Mouse (Mus musculus) regulatory T cell (primary cell): ENCODE data around the gene Cuedc2.

ENCODE experiments used
- in situ Hi-C: fragments of 300-600 bp; cut with MboI, MseI; formaldehyde crosslinking; loops from one replicate; pipeline ENCODE4 v1.15.1; 2025; ENCODE audit warnings: high pct_unique_total_duplicates

The Cuedc2 gene

DNA sequence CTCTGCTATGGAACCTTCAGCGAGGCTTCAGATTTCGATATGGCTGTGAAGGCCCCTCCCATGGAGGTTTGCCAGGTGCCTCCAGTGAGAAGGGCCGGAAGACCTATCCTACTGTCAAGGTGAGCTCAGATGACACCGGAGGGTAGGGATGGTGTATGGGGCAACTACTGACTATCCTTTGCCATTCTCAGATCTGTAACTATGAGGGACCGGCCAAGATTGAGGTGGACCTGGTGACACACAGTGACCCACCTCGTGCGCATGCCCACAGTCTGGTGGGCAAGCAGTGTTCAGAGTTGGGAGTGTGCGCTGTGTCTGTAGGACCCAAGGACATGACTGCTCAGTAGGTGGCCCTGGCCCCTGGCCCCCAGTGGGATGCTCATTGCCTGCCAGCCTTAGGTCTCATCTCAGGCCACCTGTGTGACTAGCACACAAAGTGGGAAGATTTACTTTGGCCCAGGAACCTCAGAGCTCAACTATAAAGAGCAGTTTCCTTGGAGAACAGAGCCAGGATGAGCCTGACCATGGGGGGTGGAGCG lies 31.7 kb downstream of the Cuedc2 start:
- in situ Hi-C loops, result loop anchor here (5.0 kb wide), 1 partner anchor 510 kb away; no protein-coding TSS in a partner anchor

DNA sequence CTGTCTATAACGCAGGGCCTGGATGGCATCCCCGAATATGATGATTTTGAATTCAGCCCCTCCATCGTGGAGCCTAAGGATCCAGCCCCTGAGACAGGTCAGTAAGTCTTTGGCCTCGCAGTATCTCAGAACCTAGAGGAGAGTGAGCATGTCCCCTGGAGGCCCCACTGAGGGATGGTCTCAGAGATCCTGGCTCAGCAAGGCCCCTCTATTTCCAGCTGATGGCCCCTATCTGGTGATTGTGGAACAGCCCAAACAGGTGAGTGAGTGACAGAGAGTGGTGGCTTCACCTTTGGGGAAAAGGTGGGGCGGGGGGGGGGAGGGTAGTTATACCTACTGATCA lies 32.3 kb downstream of the Cuedc2 start:
- in situ Hi-C loops, result loop anchor here (5.0 kb wide), 1 partner anchor 509 kb away; no protein-coding TSS in a partner anchor

DNA sequence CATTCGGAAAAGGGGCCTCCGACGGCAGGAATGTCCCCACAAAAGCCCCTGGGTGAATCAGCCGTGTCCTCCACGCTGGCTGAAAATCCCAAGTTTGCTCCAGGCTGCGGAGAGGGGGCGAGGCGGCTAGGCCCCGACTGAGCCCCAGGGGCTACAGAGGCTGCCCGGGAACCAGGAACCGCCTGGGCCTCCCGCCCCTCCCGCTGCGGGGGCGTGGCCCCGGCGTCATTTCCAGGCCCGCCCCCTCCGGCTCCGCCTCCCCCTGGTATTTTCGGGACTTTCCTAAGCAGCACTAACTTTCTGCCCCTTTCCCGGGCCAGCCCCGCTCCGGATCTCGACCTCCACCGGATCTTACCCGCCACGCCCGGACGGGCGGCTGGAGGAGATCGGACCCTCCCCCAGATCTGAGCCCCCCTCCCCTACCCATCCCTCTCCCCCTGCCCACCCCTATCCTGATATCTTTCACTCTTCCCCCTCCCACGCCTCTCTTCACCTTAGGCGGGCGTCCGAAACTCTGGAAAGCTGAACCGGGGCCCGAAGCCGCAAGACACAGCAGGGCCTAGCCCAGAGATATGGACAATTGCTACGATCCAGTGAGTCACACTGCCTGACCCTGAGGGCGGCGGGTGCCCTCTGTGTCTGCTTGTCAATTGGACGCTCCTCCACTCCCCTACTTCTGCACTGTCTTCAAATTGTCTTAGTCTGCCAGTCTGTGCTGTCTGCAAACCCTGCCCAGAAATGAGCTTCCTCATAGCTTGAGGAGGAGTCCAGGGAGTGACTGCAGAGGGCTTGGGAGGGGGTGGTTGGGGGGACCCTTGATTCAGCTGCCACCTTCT lies 32.9 kb downstream of the Cuedc2 start:
- in situ Hi-C loops, result loop anchor here (5.0 kb wide), 1 partner anchor 508 kb away; no protein-coding TSS in a partner anchor

DNA sequence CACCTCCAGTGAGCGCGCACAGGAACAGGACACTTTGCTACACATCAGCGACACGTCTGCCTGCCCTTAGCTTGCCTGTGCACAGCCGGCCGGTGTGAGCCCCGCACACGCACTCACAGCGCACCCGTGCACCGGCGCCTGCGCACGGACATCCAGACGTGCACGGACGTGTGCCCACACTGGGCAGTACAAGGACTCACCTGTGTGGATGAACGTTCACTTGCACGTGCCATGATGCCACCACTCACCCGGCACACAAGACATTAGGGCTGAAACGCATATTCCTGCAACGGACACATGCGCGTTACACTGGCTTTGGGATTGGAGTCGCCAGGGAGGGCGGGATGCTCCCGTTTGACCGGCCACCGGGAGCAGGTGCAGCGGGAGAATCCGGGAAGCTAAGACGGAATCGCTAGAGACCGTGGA lies 33.6 kb downstream of the Cuedc2 start:
- in situ Hi-C loops, result loop anchor here (5.0 kb wide), 1 partner anchor 508 kb away; no protein-coding TSS in a partner anchor

DNA sequence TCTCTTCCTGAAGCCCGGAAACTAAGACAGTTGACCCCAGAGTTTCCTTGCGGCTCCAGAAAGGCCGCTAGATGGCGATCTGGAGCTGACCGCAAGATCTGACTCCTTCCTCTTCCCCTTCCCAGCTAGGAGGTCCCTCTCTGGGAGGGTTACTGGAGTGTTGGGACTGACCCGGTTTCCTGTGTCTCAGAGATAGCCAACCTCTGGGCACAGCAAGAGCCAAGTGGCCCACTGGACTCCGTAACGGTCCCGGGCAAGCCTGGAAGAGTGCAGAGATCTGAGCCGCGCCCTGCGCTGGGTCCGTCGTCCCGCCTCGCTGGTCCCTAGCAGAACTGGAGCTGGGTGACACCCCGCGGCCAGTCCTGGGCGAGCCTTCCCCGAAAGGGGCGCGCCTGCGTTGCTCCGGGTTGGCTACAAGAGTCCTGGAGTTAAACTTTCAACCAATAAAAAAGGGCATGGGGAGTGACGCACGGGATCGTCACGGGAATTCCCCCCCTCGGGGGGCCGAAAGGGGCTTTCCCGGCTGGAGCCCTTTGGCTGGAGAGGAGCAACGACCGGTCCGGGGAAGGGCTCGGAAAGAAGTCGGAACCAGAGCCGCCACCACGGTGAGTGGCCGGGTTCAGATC lies 34.2 kb downstream of the Cuedc2 start, which contains the start of gene Nfkb2:
TSS of gene Nfkb2 (plus strand) at position 105 of the 626 bp plus-strand sequence.
- in situ Hi-C loops, result no loop called here

DNA sequence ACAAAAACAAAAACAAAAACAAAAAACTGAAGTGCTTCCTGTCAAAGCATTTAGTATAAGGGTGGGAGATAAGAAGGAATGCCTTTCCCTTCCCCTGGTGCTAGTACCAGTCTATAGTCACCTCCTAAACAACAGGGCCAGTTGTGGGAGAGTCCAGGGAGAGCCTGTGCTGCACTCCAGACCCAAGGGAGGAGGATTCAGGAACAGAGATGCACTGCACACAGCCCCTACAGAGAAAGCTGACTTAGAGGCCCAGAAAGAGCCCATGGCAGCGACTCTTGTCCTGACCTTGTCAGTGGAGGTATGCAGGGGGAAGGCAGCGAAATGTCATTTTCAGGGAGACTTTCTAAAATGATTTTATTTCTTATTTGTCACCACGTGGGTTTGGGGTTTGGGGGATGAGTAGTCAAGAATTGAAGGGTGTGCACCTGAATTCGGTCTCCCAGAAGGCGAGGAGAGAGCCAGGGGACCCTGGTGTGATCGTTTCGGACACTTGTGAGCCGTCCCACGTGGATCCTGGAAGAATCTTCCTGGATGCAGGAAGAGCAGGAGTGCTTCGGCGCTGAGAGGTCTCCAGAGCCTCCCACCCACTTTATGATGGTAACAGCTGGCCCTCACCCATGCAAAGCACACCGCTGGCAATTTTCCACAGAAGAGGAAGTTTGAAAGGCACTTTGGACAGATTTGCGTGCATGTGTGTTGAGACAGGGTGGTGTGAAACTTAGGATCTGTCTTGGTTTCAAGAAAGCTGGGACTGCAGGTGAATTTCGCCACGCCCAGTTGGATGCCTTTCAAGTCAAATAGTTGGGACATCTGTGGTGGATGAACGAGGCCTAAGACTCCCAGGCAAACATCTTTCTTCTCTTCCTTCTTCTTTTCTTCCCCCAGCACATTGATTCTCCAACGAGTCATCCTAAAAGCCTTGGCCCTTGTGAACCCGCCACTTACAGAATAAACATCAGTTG lies 35.0 kb downstream of the Cuedc2 start:
- in situ Hi-C loops, result no loop called here

DNA sequence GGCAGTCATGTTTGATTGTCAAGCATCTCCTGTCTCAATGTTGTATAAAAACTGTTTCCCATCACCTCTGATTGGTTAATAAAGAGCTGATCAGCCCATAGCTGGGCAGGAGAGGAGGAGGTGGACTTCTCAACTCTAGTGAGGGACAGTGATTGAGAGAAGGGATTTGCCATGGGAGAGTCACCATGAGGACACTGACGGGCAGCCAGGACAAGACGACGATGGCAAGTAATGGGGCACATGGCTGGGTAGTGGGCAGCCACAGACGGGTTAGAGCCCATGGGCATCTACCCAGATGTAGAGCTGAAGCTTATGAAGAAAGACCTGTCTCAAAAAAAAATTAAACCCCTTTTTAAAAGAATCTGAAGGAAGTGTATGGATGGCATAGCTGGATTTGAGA lies 36.0 kb downstream of the Cuedc2 start:
- in situ Hi-C loops, result no loop called here

DNA sequence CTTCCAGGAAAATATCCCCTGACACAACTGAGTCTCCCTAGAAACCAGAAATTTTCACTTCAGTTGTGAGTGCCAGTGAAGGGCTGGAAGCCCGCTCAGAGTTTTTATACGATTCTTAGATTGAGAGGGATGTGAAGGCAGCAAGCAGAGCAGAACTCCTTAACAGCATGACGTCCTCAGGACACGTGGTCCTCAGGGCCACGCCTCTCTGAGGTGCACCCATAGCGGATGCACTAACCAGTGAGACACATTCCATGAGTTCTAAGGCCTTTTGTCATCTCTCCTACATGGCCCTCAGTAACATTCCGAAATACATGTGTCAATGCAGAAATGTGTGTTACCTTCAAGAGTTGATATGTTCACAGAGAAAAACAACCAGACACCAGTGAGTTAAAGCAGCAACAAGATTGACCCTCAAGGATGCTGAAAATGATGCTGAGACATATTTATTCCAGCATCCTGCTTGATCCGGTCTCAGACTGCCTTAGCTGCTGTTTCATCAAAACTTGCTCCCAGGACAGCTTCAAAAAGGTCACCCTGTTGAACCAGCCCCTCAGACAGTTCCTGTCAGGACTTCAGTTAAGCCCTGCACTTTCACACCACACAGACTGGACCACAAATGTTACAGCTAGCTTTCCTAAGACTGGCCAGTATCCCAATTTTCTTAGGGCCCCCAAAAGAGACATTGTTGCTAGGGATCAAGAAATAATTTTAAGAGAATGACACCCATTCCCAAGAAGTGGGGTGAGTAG lies 38.0 kb downstream of the Cuedc2 start:
- in situ Hi-C loops, result no loop called here

DNA sequence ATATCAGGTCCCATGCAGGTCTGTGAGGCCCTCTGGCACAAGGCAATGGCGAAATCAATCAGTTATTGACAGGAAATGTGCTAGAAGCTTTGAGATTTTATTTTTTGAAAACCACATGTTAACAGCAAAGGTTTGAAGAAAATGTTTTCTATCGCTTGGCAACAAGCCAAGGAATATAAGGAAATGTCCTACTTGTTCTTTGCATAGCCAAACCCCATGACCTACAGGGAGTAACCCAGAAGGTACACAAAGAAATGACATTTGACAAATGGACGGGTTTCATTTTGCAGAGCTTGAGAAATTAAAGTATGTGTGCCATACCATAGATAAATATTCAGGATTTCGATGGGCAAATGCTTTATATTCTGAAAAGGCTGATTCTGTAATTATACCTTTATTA lies 41.6 kb downstream of the Cuedc2 start:
- in situ Hi-C loops, result no loop called here

DNA sequence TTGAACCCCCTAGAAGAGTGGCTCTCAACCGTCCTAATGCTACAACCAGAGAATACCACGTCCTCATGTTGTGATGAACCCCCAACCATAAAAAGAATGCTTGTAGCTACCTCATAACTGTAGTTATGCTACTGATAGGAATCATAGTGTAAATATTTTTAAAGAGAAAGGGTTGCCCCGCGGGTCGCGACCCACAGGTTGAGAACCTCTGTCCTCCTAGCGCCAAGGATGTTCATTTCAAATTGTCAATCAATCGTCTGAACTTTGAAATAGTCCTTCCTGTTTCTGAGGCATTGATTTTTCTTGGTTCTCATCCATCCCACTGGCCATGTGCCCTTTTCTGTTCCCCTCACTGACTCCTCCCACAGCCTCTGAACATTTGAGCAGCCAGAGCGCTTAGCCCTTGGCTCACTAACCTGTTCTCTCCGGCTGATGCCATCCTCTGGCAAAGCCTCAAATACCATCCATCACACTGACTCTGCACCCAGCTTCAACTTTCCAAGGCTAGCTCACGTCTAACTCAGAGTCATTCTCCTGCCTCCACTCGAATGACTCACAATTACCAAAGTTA lies 47.9 kb downstream of the Cuedc2 start:
- in situ Hi-C loops, result no loop called here

DNA sequence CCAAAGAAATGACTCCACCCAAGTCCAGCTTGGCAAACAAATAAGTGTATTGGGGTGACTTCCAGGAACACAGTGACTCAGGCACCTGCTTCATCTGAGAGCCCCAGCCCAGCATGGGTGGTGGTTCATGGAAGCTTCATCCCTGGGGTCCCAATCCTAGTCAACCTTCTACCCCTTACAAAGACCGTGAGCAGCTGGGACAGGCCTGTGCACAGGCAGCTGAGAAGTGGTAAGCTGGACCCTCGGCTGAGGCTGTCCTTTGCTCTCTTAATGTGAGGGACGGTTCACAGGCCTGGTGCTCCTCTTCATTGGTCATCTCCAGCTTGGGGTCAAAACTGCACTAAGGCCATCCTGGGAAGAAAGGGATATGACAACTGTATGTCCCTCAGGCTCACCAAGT lies 50.9 kb downstream of the Cuedc2 start:
- in situ Hi-C loops, result no loop called here

DNA sequence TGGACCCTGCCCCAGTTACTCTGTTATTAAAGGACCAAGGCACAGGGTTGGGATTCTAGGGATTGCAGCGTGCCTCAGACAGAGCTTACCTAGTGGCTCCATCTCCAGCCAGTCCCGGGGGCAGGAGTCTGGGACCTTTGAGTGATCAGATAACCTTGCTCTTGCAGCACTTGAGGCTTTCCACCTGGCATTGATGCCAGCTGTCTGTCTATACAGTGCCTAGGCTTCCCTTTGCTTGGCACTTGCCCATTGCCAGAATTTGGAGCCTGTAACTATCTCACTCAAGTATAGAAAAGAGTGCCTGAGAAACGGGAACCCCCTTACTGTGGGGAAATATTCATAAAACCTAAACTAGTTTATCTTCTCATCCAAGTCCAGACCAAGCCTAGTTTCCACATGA lies 51.6 kb downstream of the Cuedc2 start:
- in situ Hi-C loops, result no loop called here

DNA sequence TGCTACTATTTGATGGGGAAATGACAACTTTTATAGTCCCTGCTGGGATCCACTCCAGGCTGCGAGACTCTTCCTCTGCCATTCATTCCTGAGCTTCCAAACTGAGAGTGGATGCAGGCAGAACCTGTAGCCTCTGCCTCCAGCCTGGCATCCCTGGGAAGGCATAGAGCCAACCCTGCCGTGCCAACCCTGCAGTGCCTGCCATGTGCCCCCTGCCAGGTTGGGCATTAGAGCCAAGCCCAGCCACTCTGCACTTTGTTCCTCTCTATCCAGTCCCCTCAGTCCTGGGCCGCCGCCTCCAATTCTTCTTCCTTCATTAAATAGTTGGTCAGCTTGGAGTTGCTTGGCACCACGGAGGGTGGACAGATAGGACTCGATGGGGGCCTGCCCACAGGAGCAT lies 52.5 kb downstream of the Cuedc2 start:
- in situ Hi-C loops, result no loop called here

DNA sequence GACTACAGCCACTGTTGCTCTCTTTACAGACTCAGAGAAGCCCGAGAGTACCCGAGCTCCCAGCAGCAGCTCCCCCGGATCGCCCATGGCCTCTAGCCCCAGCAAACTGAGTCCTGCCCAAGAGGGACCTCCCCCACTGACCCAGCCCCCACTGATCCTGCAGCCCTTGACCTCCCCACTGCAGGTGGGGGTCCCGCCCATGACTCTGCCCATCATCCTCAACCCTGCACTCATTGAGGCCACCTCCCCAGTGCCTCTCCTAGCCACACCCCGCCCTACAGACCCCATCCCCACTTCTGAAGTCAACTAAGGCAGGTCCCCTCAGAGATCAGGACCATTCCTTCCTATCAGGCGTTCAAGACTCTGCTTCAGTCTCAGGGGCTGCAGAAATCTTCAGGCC lies 52.9 kb downstream of the Cuedc2 start:
- in situ Hi-C loops, result no loop called here

DNA sequence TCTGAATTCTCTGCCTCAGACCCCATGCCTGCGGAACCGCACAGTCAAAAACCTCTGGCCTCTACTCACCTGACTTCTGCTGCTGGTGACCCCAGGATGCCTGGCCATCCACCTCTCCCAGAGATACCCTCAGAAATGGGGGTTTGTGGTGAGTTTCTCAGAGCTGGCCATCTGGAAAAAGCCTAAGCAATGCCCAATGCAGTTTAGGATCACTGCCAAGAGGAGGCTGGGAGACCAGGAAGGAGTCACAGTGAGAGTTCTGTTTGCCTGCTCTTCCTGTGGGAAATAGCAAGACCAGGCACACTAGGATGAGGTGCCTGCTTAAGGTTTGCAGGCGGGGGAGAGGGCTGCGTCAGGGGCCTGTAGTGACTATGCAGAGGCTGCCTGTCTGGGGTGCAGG lies 53.8 kb downstream of the Cuedc2 start:
- in situ Hi-C loops, result no loop called here

DNA sequence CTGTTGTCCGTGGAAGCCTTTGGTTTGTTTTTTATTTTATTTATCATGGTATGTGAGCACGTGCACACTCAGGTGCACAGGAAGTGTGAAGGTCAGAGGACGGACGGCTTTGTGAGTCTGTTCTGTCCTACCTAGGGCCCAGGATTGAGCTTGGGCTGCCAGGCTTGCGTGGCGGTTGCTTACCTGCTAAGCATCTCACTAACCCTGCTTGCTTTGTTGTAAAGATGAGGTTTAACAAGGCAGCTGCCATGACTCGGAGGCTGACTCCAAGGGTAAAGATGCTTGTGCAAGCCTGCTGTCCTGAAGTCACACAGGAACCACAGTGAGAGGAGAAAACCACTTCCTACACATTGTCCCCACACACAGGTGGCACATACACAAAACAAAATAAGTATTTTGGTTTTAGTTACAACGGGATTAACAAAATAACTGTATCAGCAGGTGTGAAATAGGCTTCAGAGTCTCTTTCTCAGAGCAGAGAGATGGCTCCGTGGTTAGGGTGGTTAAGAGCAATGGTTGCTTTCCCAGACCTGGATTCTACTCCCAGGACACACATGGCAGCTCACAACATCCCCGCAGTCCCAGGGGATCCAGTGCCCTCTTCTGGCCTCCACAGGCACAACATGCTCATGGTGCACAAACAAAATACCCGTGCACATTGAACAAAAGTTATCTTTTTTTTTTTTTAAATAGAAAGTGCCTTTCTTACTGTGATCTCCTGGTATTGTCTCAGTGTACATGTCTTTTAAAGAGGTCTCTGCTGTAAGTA lies 56.2 kb downstream of the Cuedc2 start:
- in situ Hi-C loops, result no loop called here
